Mouse (Mus musculus): ENCODE data around the gene Tmem98. TPM values are rescaled to one million over a fixed set of nuclear protein-coding genes. Genes with fewer than 3 reads are reported as not detected.
A peak's percentile ranks its signal among the peaks of the same experiment; 100 is the strongest.

Tmem98 gene
- polyA plus RNA-seq, 1 experiment from 2014 or later, result 126 TPM

- DNase-seq (ENCODE audit: low spot score) (peak; percentile 58), ATAC-seq (ENCODE audit: low FRiP score, low TSS enrichment) (peak; percentile 89)
- no peak for TF ChIP-seq EP300 (optimal IDR thresholded peaks at IDR 0.05)
- no peak for TF ChIP-seq CTCF (IDR thresholded peaks at IDR 0.05; ENCODE audit: low read depth)
- no peaks in the 10 kb centered on the region for H3K9me3 ChIP-seq (ENCODE audit: control insufficient read depth, low read length)
- H3K27me3 ChIP-seq (ENCODE audit: control insufficient read depth, insufficient read depth, low read length), result no peaks in the 10 kb centered on the region
- H3K4me3 ChIP-seq (ENCODE audit: low read depth, low read length), result no peak overlapping the region
- no peak overlapping the region for H3K9ac ChIP-seq (ENCODE audit: low read length)
- WGBS, result 37% methylated on average over 4 of the region's 4 CpGs
- H3K4me1 ChIP-seq (replicated peaks; ENCODE audit: control insufficient read depth, insufficient read depth), result no peaks in the 10 kb centered on the region
- no peaks in the 10 kb centered on the region for H3K36me3 ChIP-seq (ENCODE audit: control insufficient read depth, insufficient read depth, low read length)
- no peak overlapping the region for H3K4me2 ChIP-seq (replicated peaks; ENCODE audit: low read depth)
- 0 out of 2 replicates have a peak overlapping the region, but pooled peaks have one; percentile 4 for H3K27ac ChIP-seq (replicated peaks)
Observed at GRCm38 (mm10) chr11:80835841-80836240, 25.9 kb downstream of the Tmem98 start.

- Histone ChIP-seq H3K9ac (ENCODE audit: low read length) (no peak overlapping the region), H3K4me2 (replicated peaks; ENCODE audit: low read depth) (no peak overlapping the region), H3K27ac (replicated peaks) (no peak overlapping the region), H3K4me1 (replicated peaks; ENCODE audit: control insufficient read depth, insufficient read depth) (no peaks in the 10 kb centered on the region), H3K36me3 (ENCODE audit: control insufficient read depth, insufficient read depth, low read length) (no peaks in the 10 kb centered on the region), H3K27me3 (ENCODE audit: control insufficient read depth, insufficient read depth, low read length) (no peaks in the 10 kb centered on the region), H3K4me3 (ENCODE audit: low read depth, low read length) (no peak overlapping the region), H3K9me3 (ENCODE audit: control insufficient read depth, low read length) (no peaks in the 10 kb centered on the region)
- ATAC-seq (ENCODE audit: low FRiP score, low TSS enrichment) (no peak), DNase-seq (ENCODE audit: low spot score) (no peak)
- no peak for TF ChIP-seq EP300 (optimal IDR thresholded peaks at IDR 0.05)
- TF ChIP-seq CTCF (IDR thresholded peaks at IDR 0.05; ENCODE audit: low read depth), result peak; percentile 36
- whole genome bisulfite sequencing, result 77% methylated on average over 1 of the region's 1 CpGs
Observed at GRCm38 (mm10) chr11:80838724-80839123, 28.7 kb downstream of the Tmem98 start.

- ATAC-seq (ENCODE audit: low FRiP score, low TSS enrichment) (no peak), DNase-seq (ENCODE audit: low spot score) (no peak)
- Histone ChIP-seq H3K27ac (replicated peaks) (no peak overlapping the region), H3K27me3 (ENCODE audit: control insufficient read depth, insufficient read depth, low read length) (no peaks in the 10 kb centered on the region), H3K9ac (ENCODE audit: low read length) (no peak overlapping the region), H3K36me3 (ENCODE audit: control insufficient read depth, insufficient read depth, low read length) (no peaks in the 10 kb centered on the region), H3K9me3 (ENCODE audit: control insufficient read depth, low read length) (no peaks in the 10 kb centered on the region), H3K4me1 (replicated peaks; ENCODE audit: control insufficient read depth, insufficient read depth) (no peaks in the 10 kb centered on the region), H3K4me3 (ENCODE audit: low read depth, low read length) (no peak overlapping the region), H3K4me2 (replicated peaks; ENCODE audit: low read depth) (no peak overlapping the region)
- 76% methylated on average over 2 of the region's 2 CpGs for WGBS
- no peak for TF ChIP-seq EP300 (optimal IDR thresholded peaks at IDR 0.05)
- no peak for TF ChIP-seq CTCF (IDR thresholded peaks at IDR 0.05; ENCODE audit: low read depth)
Observed at GRCm38 (mm10) chr11:80843435-80843834, 33.5 kb downstream of the Tmem98 start.

- H3K9me3 ChIP-seq (ENCODE audit: control insufficient read depth, low read length), result no peaks in the 10 kb centered on the region
- no peak for TF ChIP-seq EP300 (optimal IDR thresholded peaks at IDR 0.05)
- no peak for TF ChIP-seq CTCF (IDR thresholded peaks at IDR 0.05; ENCODE audit: low read depth)
- DNase-seq (ENCODE audit: low spot score), result no peak
- no peak overlapping the region for H3K4me3 ChIP-seq (ENCODE audit: low read depth, low read length)
- 30% methylated on average over 7 of the region's 7 CpGs for WGBS
- H3K27me3 ChIP-seq (ENCODE audit: control insufficient read depth, insufficient read depth, low read length), result no peaks in the 10 kb centered on the region
- no peak overlapping the region for H3K27ac ChIP-seq (replicated peaks)
- no peak overlapping the region for H3K9ac ChIP-seq (ENCODE audit: low read length)
- H3K36me3 ChIP-seq (ENCODE audit: control insufficient read depth, insufficient read depth, low read length), result no peaks in the 10 kb centered on the region
- H3K4me2 ChIP-seq (replicated peaks; ENCODE audit: low read depth), result no peak overlapping the region
- H3K4me1 ChIP-seq (replicated peaks; ENCODE audit: control insufficient read depth, insufficient read depth), result no peaks in the 10 kb centered on the region
- ATAC-seq (ENCODE audit: low FRiP score, low TSS enrichment), result no peak
Observed at GRCm38 (mm10) chr11:80845486-80845885, 35.5 kb downstream of the Tmem98 start.

- ATAC-seq (ENCODE audit: low FRiP score, low TSS enrichment), result no peak
- Histone ChIP-seq H3K4me2 (replicated peaks; ENCODE audit: low read depth) (no peak overlapping the region), H3K4me1 (replicated peaks; ENCODE audit: control insufficient read depth, insufficient read depth) (no peaks in the 10 kb centered on the region), H3K9ac (ENCODE audit: low read length) (no peak overlapping the region), H3K36me3 (ENCODE audit: control insufficient read depth, insufficient read depth, low read length) (no peaks in the 10 kb centered on the region), H3K27ac (replicated peaks) (no peak overlapping the region), H3K9me3 (ENCODE audit: control insufficient read depth, low read length) (no peaks in the 10 kb centered on the region), H3K4me3 (ENCODE audit: low read depth, low read length) (no peak overlapping the region), H3K27me3 (ENCODE audit: control insufficient read depth, insufficient read depth, low read length) (no peaks in the 10 kb centered on the region)
- no peak for DNase-seq (ENCODE audit: low spot score)
- 35% methylated on average over 3 of the region's 3 CpGs for WGBS
- TF ChIP-seq CTCF (IDR thresholded peaks at IDR 0.05; ENCODE audit: low read depth) (no peak), EP300 (optimal IDR thresholded peaks at IDR 0.05) (no peak)
Observed at GRCm38 (mm10) chr11:80846115-80846514, 36.1 kb downstream of the Tmem98 start.

GRCm38 (mm10) chr11:80848131-80848530 is 38.2 kb downstream of the Tmem98 start:
- Histone ChIP-seq H3K36me3 (ENCODE audit: control insufficient read depth, insufficient read depth, low read length) (no peaks in the 10 kb centered on the region), H3K9ac (ENCODE audit: low read length) (no peak overlapping the region), H3K4me1 (replicated peaks; ENCODE audit: control insufficient read depth, insufficient read depth) (no peaks in the 10 kb centered on the region), H3K4me2 (replicated peaks; ENCODE audit: low read depth) (no peak overlapping the region), H3K27ac (replicated peaks) (no peak overlapping the region), H3K4me3 (ENCODE audit: low read depth, low read length) (no peak overlapping the region), H3K9me3 (ENCODE audit: control insufficient read depth, low read length) (no peaks in the 10 kb centered on the region), H3K27me3 (ENCODE audit: control insufficient read depth, insufficient read depth, low read length) (no peaks in the 10 kb centered on the region)
- WGBS, result 60% methylated on average over 5 of the region's 5 CpGs
- TF ChIP-seq EP300 (optimal IDR thresholded peaks at IDR 0.05), result no peak
- TF ChIP-seq CTCF (IDR thresholded peaks at IDR 0.05; ENCODE audit: low read depth), result no peak
- DNase-seq (ENCODE audit: low spot score), result no peak
- no peak for ATAC-seq (ENCODE audit: low FRiP score, low TSS enrichment)
